Mouse (Mus musculus) macrophage (primary cell): Measurements from ENCODE around the gene Mocs2. TPM values are rescaled to one million over a fixed set of nuclear protein-coding genes. Genes with fewer than 3 reads are reported as not detected.

Source experiments
- H3K27ac ChIP-seq: fragments of 350-480 bp; formaldehyde crosslinking; 2 replicates; pipeline ENCODE4 v1.9.0; 2021
- H3K36me3 ChIP-seq: fragments of 350-480 bp; formaldehyde crosslinking; 2 replicates; pipeline ENCODE4 v1.9.0; 2021; ENCODE audit errors: inconsistent target
- H3K4me3 ChIP-seq: fragments of 350-480 bp; formaldehyde crosslinking; 2 replicates; pipeline ENCODE4 v1.9.0; 2021; ENCODE audit errors: inconsistent target
- H3K79me2 ChIP-seq: fragments of 350-480 bp; formaldehyde crosslinking; 2 replicates; pipeline ENCODE4 v1.9.0; 2021; ENCODE audit errors: inconsistent target
- WGBS: methylation state at CpG from one replicate; pipeline ENCODE4 v1.1.7; 2026; ENCODE audit warnings: inconsistent platforms; ENCODE audit not compliant: missing documents; 5-methylcytosine and 5-hydroxymethylcytosine counted together
- polyA plus RNA-seq: library from polyadenylated mRNA; stranded (reverse); fragments of 250-400 nt; gene quantifications from 3 replicates; pipeline ENCODE4 v1.2.4, GENCODE M21; 2018; ENCODE audit warnings: inconsistent platforms

Gene Mocs2
- polyA plus RNA-seq, 1 experiment from 2014 or later = 77.9 TPM

GRCm38 (mm10) chr13:114838535-114838990 lies 20.5 kb downstream of the Mocs2 start:
- WGBS = 92% methylated on average over 5 of the region's 5 CpGs
- no peaks in the 10 kb centered on the region for H3K36me3 ChIP-seq
- no peaks in the 10 kb centered on the region for H3K79me2 ChIP-seq
- no peak overlapping the region for H3K27ac ChIP-seq
- H3K4me3 ChIP-seq = no peak overlapping the region

- no peak overlapping the region for H3K4me3 ChIP-seq
- no peaks in the 10 kb centered on the region for H3K79me2 ChIP-seq
- H3K36me3 ChIP-seq = no peaks in the 10 kb centered on the region
- no peak overlapping the region for H3K27ac ChIP-seq
- WGBS = 92% methylated on average over 9 of the region's 9 CpGs
Observed at GRCm38 (mm10) chr13:114839098-114839497, 21.1 kb downstream of the Mocs2 start.

- no peak overlapping the region for H3K4me3 ChIP-seq
- 63% methylated on average over 4 of the region's 4 CpGs for WGBS
- no peaks in the 10 kb centered on the region for H3K36me3 ChIP-seq
- H3K27ac ChIP-seq = no peak overlapping the region
- no peaks in the 10 kb centered on the region for H3K79me2 ChIP-seq
Observed at GRCm38 (mm10) chr13:114840545-114840944, 22.5 kb downstream of the Mocs2 start.

GRCm38 (mm10) chr13:114843318-114843717 lies 25.3 kb downstream of the Mocs2 start:
- Histone ChIP-seq H3K79me2 (no peaks in the 10 kb centered on the region), H3K27ac (no peak overlapping the region), H3K36me3 (no peaks in the 10 kb centered on the region), H3K4me3 (no peak overlapping the region)
- 0% methylated on average over 1 of the region's 1 CpGs for WGBS

GRCm38 (mm10) chr13:114845804-114846203 lies 27.8 kb downstream of the Mocs2 start:
- 32% methylated on average over 6 of the region's 6 CpGs for WGBS
- no peaks in the 10 kb centered on the region for H3K79me2 ChIP-seq
- no peak overlapping the region for H3K4me3 ChIP-seq
- no peak overlapping the region for H3K27ac ChIP-seq
- H3K36me3 ChIP-seq = no peaks in the 10 kb centered on the region

- Histone ChIP-seq H3K4me3 (no peak overlapping the region), H3K36me3 (no peaks in the 10 kb centered on the region), H3K79me2 (no peaks in the 10 kb centered on the region), H3K27ac (no peak overlapping the region)
- 63% methylated on average over 3 of the region's 3 CpGs for WGBS
Observed at GRCm38 (mm10) chr13:114848945-114849344, 30.9 kb downstream of the Mocs2 start.

GRCm38 (mm10) chr13:114852264-114853111 lies 34.5 kb downstream of the Mocs2 start:
- Histone ChIP-seq H3K27ac (no peak overlapping the region), H3K79me2 (no peaks in the 10 kb centered on the region), H3K36me3 (no peaks in the 10 kb centered on the region), H3K4me3 (no peak overlapping the region)
- WGBS = 87% methylated on average over 6 of the region's 6 CpGs

GRCm38 (mm10) chr13:114853152-114853551 lies 35.1 kb downstream of the Mocs2 start:
- WGBS = 92% methylated on average over 2 of the region's 2 CpGs
- no peaks in the 10 kb centered on the region for H3K79me2 ChIP-seq
- H3K27ac ChIP-seq = no peak overlapping the region

GRCm38 (mm10) chr13:114854023-114854422 lies 36.0 kb downstream of the Mocs2 start:
- Histone ChIP-seq H3K27ac (no peak overlapping the region), H3K4me3 (no peak overlapping the region), H3K79me2 (no peaks in the 10 kb centered on the region), H3K36me3 (no peaks in the 10 kb centered on the region)
- 90% methylated on average over 6 of the region's 6 CpGs for WGBS

More at GRCm38 (mm10) chr13:114853152-114853551, 35.1 kb downstream of the Mocs2 start:
- Histone ChIP-seq H3K4me3 (no peak overlapping the region), H3K36me3 (no peaks in the 10 kb centered on the region)

- no peak overlapping the region for H3K4me3 ChIP-seq
- WGBS = 95% methylated on average over 3 of the region's 3 CpGs
- H3K79me2 ChIP-seq = no peaks in the 10 kb centered on the region
- no peaks in the 10 kb centered on the region for H3K36me3 ChIP-seq
- H3K27ac ChIP-seq = no peak overlapping the region
Observed at GRCm38 (mm10) chr13:114854428-114854827, 36.4 kb downstream of the Mocs2 start.

GRCm38 (mm10) chr13:114855573-114856268 lies 37.7 kb downstream of the Mocs2 start:
- no peaks in the 10 kb centered on the region for H3K79me2 ChIP-seq
- WGBS = 85% methylated on average over 14 of the region's 15 CpGs
- no peaks in the 10 kb centered on the region for H3K36me3 ChIP-seq
- no peak overlapping the region for H3K27ac ChIP-seq
- H3K4me3 ChIP-seq = no peak overlapping the region

GRCm38 (mm10) chr13:114856269-114856627 lies 38.2 kb downstream of the Mocs2 start:
- Histone ChIP-seq H3K27ac (no peak overlapping the region), H3K4me3 (no peak overlapping the region), H3K36me3 (no peaks in the 10 kb centered on the region), H3K79me2 (no peaks in the 10 kb centered on the region)
- WGBS = 82% methylated on average over 7 of the region's 7 CpGs

GRCm38 (mm10) chr13:114857525-114857924 lies 39.5 kb downstream of the Mocs2 start:
- Histone ChIP-seq H3K36me3 (no peaks in the 10 kb centered on the region), H3K4me3 (no peak overlapping the region), H3K27ac (no peak overlapping the region), H3K79me2 (no peaks in the 10 kb centered on the region)
- 87% methylated on average over 3 of the region's 4 CpGs for WGBS

GRCm38 (mm10) chr13:114874738-114875137 lies 56.7 kb downstream of the Mocs2 start:
- Histone ChIP-seq H3K4me3 (no peak overlapping the region), H3K79me2 (no peaks in the 10 kb centered on the region), H3K36me3 (no peaks in the 10 kb centered on the region), H3K27ac (no peak overlapping the region)
- 98% methylated on average over 6 of the region's 6 CpGs for WGBS

- no peak overlapping the region for H3K27ac ChIP-seq
- no peak overlapping the region for H3K4me3 ChIP-seq
- 93% methylated on average over 2 of the region's 2 CpGs for WGBS
- no peaks in the 10 kb centered on the region for H3K79me2 ChIP-seq
- no peaks in the 10 kb centered on the region for H3K36me3 ChIP-seq
Observed at GRCm38 (mm10) chr13:114876005-114876520, 58.0 kb downstream of the Mocs2 start.
